Mouse (Mus musculus) left cerebral cortex, postnatal 14 days (tissue): ENCODE measurements at regions not wholly inside any gene's neighbourhood (a gene's known extent, or its start where the extent isn't known, plus 50 kb on each side); places are given as distances from the start of the nearest gene placed in this dataset.

Source experiments
- DNase-seq, 2 experiments: peaks; one replicate each; pipeline ENCODE4 v3.0.0; 2021 to 2022; ENCODE audit warnings: low spot score in 2 of 2, mixed read lengths in 1 of 2
- intact Hi-C: fragments of 180-260 bp; cut with DNase I; formaldehyde crosslinking; loops from one replicate; pipeline ENCODE4 v1.15.1; 2025

- intact Hi-C loops, result no loop called here
These were observed 464.5 kb downstream of the Cd83 start for GRCm38 (mm10) chr13:44249119-44249518.

GRCm38 (mm10) chr13:44250474-44251201 lies 466.1 kb downstream of the Cd83 start:
- DNase-seq, result no peak
- intact Hi-C loops, result no loop called here

More at GRCm38 (mm10) chr13:44249119-44249518, 464.5 kb downstream of the Cd83 start:
- no peak for DNase-seq

- no peak for DNase-seq
- intact Hi-C loops, result no loop called here
These were observed 466.9 kb downstream of the Cd83 start for GRCm38 (mm10) chr13:44251503-44251902.

- no peak for DNase-seq
- intact Hi-C loops, result no loop called here
These were observed 467.9 kb downstream of the Cd83 start for GRCm38 (mm10) chr13:44252496-44252895.

GRCm38 (mm10) chr13:44258422-44258821 lies 470.9 kb upstream of the Jarid2 start:
- no peak for DNase-seq
- intact Hi-C loops, result no loop called here

GRCm38 (mm10) chr13:44260039-44260438 lies 469.2 kb upstream of the Jarid2 start:
- intact Hi-C loops, result no loop called here
- DNase-seq, result no peak

- intact Hi-C loops, result no loop called here
- DNase-seq, result no peak
These were observed 468.5 kb upstream of the Jarid2 start for GRCm38 (mm10) chr13:44260637-44261333.

GRCm38 (mm10) chr13:44272746-44273524 lies 456.3 kb upstream of the Jarid2 start:
- no peak for DNase-seq
- intact Hi-C loops, result no loop called here

GRCm38 (mm10) chr13:44277952-44278351 lies 451.3 kb upstream of the Jarid2 start:
- no peak for DNase-seq
- intact Hi-C loops, result no loop called here

GRCm38 (mm10) chr13:44279036-44279435 lies 450.2 kb upstream of the Jarid2 start:
- intact Hi-C loops, result no loop called here
- DNase-seq, result peak in 1 of 2 experiments; percentile 28

GRCm38 (mm10) chr13:44280296-44280695 lies 449.0 kb upstream of the Jarid2 start:
- intact Hi-C loops, result loop anchor here (5.0 kb wide), 1 partner anchor 208 kb away; no protein-coding TSS in a partner anchor
- no peak for DNase-seq

- DNase-seq, result no peak
- intact Hi-C loops, result loop anchor here (5.0 kb wide), 1 partner anchor 209 kb away; no protein-coding TSS in a partner anchor
These were observed 447.5 kb upstream of the Jarid2 start for GRCm38 (mm10) chr13:44281796-44282195.

- intact Hi-C loops, result loop anchor here (5.0 kb wide), 1 partner anchor 210 kb away; no protein-coding TSS in a partner anchor
These were observed 447.0 kb upstream of the Jarid2 start for GRCm38 (mm10) chr13:44282306-44282705.

GRCm38 (mm10) chr13:44282731-44283571 lies 446.3 kb upstream of the Jarid2 start:
- intact Hi-C loops, result loop anchor here (5.0 kb wide), 1 partner anchor 211 kb away; no protein-coding TSS in a partner anchor

More at GRCm38 (mm10) chr13:44282306-44282705, 447.0 kb upstream of the Jarid2 start:
- no peak for DNase-seq

GRCm38 (mm10) chr13:44285881-44286280 lies 443.4 kb upstream of the Jarid2 start:
- intact Hi-C loops, result no loop called here
- no peak for DNase-seq

More at GRCm38 (mm10) chr13:44282731-44283571, 446.3 kb upstream of the Jarid2 start:
- DNase-seq, result peak; percentile 63 to 66

GRCm38 (mm10) chr13:44290199-44290598 lies 439.1 kb upstream of the Jarid2 start:
- intact Hi-C loops, result no loop called here
- DNase-seq, result no peak

- intact Hi-C loops, result no loop called here
- no peak for DNase-seq
These were observed 436.7 kb upstream of the Jarid2 start for GRCm38 (mm10) chr13:44292476-44293056.

- intact Hi-C loops, result no loop called here
- DNase-seq, result peak; percentile 53 to 76
These were observed 435.4 kb upstream of the Jarid2 start for GRCm38 (mm10) chr13:44293736-44294416.
